Mouse (Mus musculus) c-Kit-positive CD71-positive TER-119-negative erythroid progenitor cells, embryonic 14.5 days (primary cell): ENCODE data around the gene Rrp8.

Experiments
- DNase-seq: peaks from one replicate; pipeline ENCODE4 v3.0.0-alpha.2; 2013; ENCODE audit warnings: low read depth

Gene Rrp8

DNA sequence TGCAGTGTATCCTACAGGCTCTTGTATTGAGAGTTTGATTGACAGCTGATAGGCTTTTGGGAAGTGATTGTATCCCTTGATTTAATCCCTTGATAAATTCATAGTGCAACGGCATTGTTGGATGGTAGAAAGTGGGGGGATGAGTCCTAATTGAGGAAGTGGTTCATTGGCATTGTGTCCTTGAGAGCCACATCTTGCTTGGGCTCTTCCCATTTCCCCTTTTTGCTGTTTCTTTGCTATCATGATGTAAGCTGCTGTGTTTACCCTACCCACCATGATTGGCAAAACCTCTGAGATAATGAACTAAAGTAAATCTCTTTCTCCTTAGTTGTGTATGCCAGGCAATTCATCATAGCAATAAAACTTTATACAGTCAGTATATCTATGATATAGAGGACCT is 46.3 kb downstream of the Rrp8 start:
- DNase-seq, result no peak

DNA sequence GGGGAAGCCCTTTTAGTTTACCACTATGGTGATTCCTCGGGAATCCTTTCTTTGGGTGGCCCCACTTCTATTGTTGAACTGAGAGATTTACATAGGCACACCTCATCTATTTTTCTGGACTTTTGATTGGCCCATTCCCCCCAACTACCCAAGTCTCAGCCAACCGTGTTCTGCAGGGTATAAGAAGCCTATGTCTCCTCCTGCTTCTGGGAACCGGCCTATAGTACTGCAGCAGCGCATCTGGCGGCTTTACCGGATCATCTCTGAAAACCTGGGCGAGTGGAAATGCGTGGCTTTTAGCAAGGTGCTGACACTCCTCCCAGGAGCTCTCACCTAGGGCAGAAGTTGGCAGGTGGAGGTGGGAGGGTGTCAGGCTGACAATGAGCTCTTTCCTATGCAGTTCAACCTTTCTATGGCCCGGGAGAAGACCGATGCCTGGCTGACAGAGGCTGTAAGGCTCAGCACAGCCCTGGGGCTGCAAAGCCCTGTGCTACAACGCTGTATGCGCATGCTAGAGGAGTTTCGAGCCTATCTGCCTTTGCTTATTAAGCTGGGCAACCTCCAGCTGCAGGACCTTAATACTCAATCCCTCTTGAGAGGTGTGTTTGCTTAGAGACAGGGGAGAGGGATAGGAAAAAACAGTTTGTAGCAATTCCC is 51.5 kb downstream of the Rrp8 start:
- DNase-seq, result no peak
